Mouse (Mus musculus) megakaryocyte, adult 5-6 weeks (primary cell): ENCODE results near the gene Mrpl12. TPM values are rescaled to one million over a fixed set of nuclear protein-coding genes. Genes with fewer than 3 reads are reported as not detected.

Experiments used
- ATAC-seq: 2 replicates; pipeline ENCODE4 v1.8.0; 2016; ENCODE audit warnings: mild to moderate bottlenecking, inconsistent platforms; ENCODE audit not compliant: poor library complexity, severe bottlenecking
- total RNA-seq, 2 experiments: library from RNA; stranded (forward) in 1 of 2; stranded (reverse) in 1 of 2; fragments of 153-499, 151-499 nt in 1 of 2; fragments of 221-1000, 200-1000 nt in 1 of 2; gene quantifications; 2 replicates each; pipeline versions ENCODE4 v1.2.3 to v1.2.4; 2015 to 2017

Mrpl12 gene
- total RNA-seq, 2 experiments from 2014 or later, result 25.4 to 35.6 TPM

GRCm38 (mm10) chr11:120467736-120468092, 16.7 kb upstream of the Mrpl12 start:
- no peak for ATAC-seq

DNA sequence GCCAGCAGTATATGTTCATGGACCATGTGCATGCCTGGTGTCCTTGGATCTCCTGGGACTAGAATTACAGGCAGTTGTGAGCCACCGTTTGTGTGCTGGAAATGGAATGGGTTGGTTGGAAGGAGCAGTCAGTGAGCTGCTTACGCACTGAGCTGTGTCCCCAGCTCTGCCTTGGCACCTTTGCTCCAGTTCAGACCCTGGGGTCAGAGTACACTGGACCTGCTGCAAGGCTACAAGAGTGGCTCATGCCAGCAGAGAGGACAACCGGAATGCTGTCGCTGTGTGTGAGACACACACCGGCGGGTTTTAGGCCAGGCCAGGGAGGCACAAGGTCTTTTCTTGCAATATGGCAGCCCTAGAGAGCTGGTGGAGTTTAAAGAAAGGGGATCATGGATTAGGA, 12.4 kb upstream of the Mrpl12 start:
- ATAC-seq, result no peak

DNA sequence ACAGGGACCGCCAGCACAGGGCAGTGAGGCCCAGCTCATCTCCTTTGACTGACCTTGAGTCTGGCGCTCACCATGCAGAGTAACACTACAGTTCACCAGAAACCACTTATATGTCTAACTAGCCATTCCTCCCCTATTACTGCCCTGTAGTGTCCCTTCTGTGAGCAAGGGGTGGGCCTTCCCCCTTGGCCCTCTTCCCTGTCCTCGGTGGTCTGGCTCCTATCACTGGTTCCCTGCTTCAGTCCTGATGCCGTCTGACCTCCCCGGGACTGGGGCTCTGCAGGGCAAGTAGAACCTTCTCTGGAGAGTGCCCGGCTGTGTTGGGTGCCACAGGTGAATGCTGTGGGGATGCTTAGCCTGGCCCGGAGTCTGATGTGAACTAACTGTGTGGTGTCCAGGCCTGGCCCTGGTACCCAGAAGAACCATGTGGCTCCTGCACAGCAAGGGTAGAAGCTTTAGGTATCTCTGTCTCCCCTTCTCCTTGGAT, 922 bp upstream of the Mrpl12 start:
- no peak for ATAC-seq

DNA sequence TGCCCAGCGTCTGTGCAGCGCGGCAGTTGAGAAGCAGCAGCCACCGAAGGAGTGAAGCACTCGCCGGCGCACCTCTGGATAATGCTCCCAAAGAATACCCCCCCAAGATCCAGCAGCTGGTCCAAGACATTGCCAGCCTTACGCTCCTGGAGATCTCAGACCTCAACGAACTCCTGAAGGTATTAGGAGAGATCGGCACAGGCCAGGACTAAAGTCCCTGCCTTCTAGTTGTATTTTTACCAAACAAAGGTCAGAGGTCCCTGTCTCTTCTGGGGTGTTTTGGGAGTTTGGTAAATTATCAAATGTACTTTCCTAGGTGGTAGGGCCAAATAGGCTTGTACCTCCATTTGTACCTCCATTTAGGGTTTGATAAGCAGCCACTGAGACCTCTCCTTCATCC, 838 bp downstream of the Mrpl12 start:
- no peak for ATAC-seq

- ATAC-seq, result no peak
Measured at GRCm38 (mm10) chr11:120488516-120488915, 4.1 kb downstream of the Mrpl12 start.

- peak; percentile 61 for ATAC-seq
Measured at GRCm38 (mm10) chr11:120489054-120489761, 4.8 kb downstream of the Mrpl12 start.

DNA sequence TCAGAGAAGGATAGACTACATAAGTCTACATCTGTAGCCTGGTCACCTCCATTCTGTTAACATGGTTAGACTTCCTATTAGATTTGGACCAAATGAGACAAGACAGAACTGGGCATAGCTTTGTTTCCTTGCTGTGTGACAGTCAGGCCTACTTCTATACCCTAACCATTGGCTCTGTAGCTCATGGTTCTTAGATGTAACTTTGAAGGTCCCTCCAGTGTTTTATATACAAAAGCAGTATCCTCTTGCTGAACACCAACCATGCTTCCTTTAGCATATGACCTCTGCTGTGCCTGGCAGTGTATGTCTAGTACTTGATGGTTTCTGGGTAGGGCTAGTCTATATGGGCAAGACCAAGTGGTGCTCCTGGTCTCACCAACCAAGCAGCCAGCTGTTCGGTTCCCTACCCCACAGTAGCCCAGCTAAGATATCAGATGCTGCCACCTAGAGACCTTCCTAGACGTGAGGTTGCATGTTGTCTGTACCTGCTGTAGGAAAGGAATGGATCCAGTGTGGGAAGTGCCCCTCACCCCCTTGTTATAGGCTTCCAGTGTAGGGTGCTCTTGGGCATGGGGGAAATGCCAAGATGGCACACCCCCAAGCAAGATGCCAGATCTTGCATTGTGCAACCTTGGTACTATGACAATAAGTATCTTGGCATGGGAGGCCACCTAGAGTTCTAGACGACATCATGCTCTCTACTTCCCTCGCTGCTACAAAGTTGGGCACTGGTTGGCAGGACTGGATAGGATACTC, 6.1 kb downstream of the Mrpl12 start:
- ATAC-seq, result no peak

GRCm38 (mm10) chr11:120491317-120492023, 7.1 kb downstream of the Mrpl12 start, which contains the start of gene Slc25a10:
TSS of gene Slc25a10 (plus strand) at chr11:120491840.
- ATAC-seq, result peak; percentile 81

GRCm38 (mm10) chr11:120492024-120492877, 7.8 kb downstream of the Mrpl12 start:
- ATAC-seq, result peak; percentile 43

GRCm38 (mm10) chr11:120492878-120493203, 8.4 kb downstream of the Mrpl12 start:
- ATAC-seq, result no peak

GRCm38 (mm10) chr11:120493351-120493750, 8.9 kb downstream of the Mrpl12 start:
- no peak for ATAC-seq

GRCm38 (mm10) chr11:120493911-120494310, 9.5 kb downstream of the Mrpl12 start:
- ATAC-seq, result no peak

GRCm38 (mm10) chr11:120497436-120497835, 13.0 kb downstream of the Mrpl12 start:
- ATAC-seq, result no peak

DNA sequence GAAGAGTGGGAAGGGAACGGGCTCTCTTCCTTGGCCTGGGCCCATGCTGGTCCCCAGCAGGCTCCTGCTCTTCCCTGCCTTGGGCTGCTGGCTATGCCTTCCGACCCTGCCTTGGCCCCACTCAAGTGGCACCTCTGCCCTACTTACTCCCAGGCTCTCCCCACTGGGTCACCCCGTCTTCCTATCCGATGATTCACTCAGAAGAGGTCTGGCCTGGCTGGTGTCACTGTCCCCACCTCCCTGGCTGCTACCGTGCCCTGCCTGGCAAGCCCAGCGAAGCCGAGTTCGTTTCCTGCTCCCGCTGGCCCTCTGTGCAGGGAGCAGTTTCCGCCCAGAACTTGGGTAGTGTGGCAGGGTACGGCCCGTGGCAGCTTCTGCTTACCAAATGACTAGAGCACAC, 13.8 kb downstream of the Mrpl12 start:
- ATAC-seq, result no peak

- no peak for ATAC-seq
Measured at GRCm38 (mm10) chr11:120498891-120499290, 14.5 kb downstream of the Mrpl12 start.

GRCm38 (mm10) chr11:120499894-120500293, 15.5 kb downstream of the Mrpl12 start:
- no peak for ATAC-seq

GRCm38 (mm10) chr11:120500357-120500756, 15.9 kb downstream of the Mrpl12 start:
- no peak for ATAC-seq

- no peak for ATAC-seq
Measured at GRCm38 (mm10) chr11:120501018-120501417, 16.6 kb downstream of the Mrpl12 start.

GRCm38 (mm10) chr11:120501701-120502100, 17.3 kb downstream of the Mrpl12 start:
- no peak for ATAC-seq

- no peak for ATAC-seq
Measured at GRCm38 (mm10) chr11:120505661-120506060, 21.2 kb downstream of the Mrpl12 start.

GRCm38 (mm10) chr11:120506899-120507298, 22.5 kb downstream of the Mrpl12 start:
- ATAC-seq, result no peak
